Mouse (Mus musculus) MEL (cell line): ENCODE results near the gene Spire2. TPM values are rescaled to one million over a fixed set of nuclear protein-coding genes. Genes with fewer than 3 reads are reported as not detected.

ENCODE experiments used
- DNase-seq: peaks from one replicate; pipeline ENCODE4 v3.0.0; 2011; ENCODE audit warnings: low read depth, low spot score
- H3K27ac ChIP-seq: 2 replicates; pipeline ENCODE4 v1.5.1; 2012; ENCODE audit warnings: low read depth, mild to moderate bottlenecking, control low read depth, low read length, moderate library complexity; ENCODE audit not compliant: control insufficient read depth
- H3K27me3 ChIP-seq, 2 experiments: fragments of 150-350 bp in 1 of 2; sonication (generic) in 1 of 2; 2 replicates each; pipeline ENCODE4 v1.6.1; 2012; ENCODE audit warnings: low read length in 2 of 2, mild to moderate bottlenecking in 2 of 2, improper control_type of control experiment in 1 of 2, moderate library complexity in 1 of 2; ENCODE audit not compliant: insufficient read depth in 2 of 2, control insufficient read depth in 1 of 2
- H3K36me3 ChIP-seq, 2 experiments: 2 replicates each; pipeline ENCODE4 v1.6.1; 2012 to 2014; ENCODE audit warnings: low read length in 2 of 2, improper control_type of control experiment in 1 of 2, inconsistent platforms in 1 of 2, mild to moderate bottlenecking in 1 of 2; ENCODE audit not compliant: insufficient read depth in 2 of 2, control insufficient read depth in 1 of 2
- H3K4me1 ChIP-seq, 2 experiments: fragments of 150-350 bp in 1 of 2; sonication (generic) in 1 of 2; 2 replicates each; pipeline ENCODE4 v1.6.1; 2012; ENCODE audit warnings: low read length in 2 of 2, improper control_type of control experiment in 1 of 2, mild to moderate bottlenecking in 1 of 2; ENCODE audit not compliant: insufficient read depth in 2 of 2, control insufficient read depth in 1 of 2
- H3K4me3 ChIP-seq, 2 experiments: fragments of 150-350 bp in 1 of 2; sonication (generic) in 1 of 2; 2 replicates each; pipeline ENCODE4 v1.5.1; 2012; ENCODE audit warnings: low read depth in 2 of 2, low read length in 2 of 2, mild to moderate bottlenecking in 2 of 2, moderate library complexity in 2 of 2, control low read depth in 1 of 2, improper control_type of control experiment in 1 of 2; ENCODE audit not compliant: control insufficient read depth in 1 of 2, insufficient read depth in 1 of 2
- H3K79me2 ChIP-seq: 2 replicates; pipeline ENCODE4 v1.6.1; 2012; ENCODE audit warnings: mild to moderate bottlenecking, low read length, moderate library complexity; ENCODE audit not compliant: control insufficient read depth, poor library complexity, insufficient read depth
- H3K9ac ChIP-seq: 2 replicates; pipeline ENCODE4 v1.6.1; 2012; ENCODE audit warnings: low read depth, mild to moderate bottlenecking, control low read depth, low read length, moderate library complexity; ENCODE audit not compliant: control insufficient read depth, poor library complexity, severe bottlenecking
- H3K9me3 ChIP-seq: fragments of 150-350 bp; sonication (generic); replicated peaks from 2 replicates; pipeline ENCODE4 v1.6.1; 2012; ENCODE audit warnings: mild to moderate bottlenecking, low read length, improper control_type of control experiment, moderate library complexity; ENCODE audit not compliant: insufficient read depth
- BHLHE40 ChIP-seq: IDR thresholded peaks from 2 replicates; pipeline ENCODE4 v1.6.1; 2012; ENCODE audit warnings: low read depth, mild to moderate bottlenecking, inconsistent platforms, low read length, improper control_type of control experiment, borderline replicate concordance
- E2F4 ChIP-seq: IDR thresholded peaks from 2 replicates; pipeline ENCODE4 v1.6.1; 2011; ENCODE audit warnings: low read depth, low read length, improper control_type of control experiment, borderline replicate concordance
- ELF1 ChIP-seq: IDR thresholded peaks from 2 replicates; pipeline ENCODE4 v1.6.1; 2014; ENCODE audit warnings: low read depth, mild to moderate bottlenecking, inconsistent platforms, low read length, improper control_type of control experiment, moderate library complexity
- ETS1 ChIP-seq: IDR thresholded peaks from 2 replicates; pipeline ENCODE4 v1.6.1; 2012; ENCODE audit warnings: low read depth, mild to moderate bottlenecking, inconsistent platforms, low read length, improper control_type of control experiment, moderate library complexity
- HCFC1 ChIP-seq: IDR thresholded peaks from 2 replicates; pipeline ENCODE4 v1.6.1; 2012; ENCODE audit warnings: low read depth, mild to moderate bottlenecking, inconsistent platforms, low read length, improper control_type of control experiment, moderate library complexity
- MAX ChIP-seq: IDR thresholded peaks from 2 replicates; pipeline ENCODE4 v1.6.1; 2011; ENCODE audit warnings: low read length, improper control_type of control experiment
- MAZ ChIP-seq: IDR thresholded peaks from 2 replicates; pipeline ENCODE4 v1.6.1; 2012; ENCODE audit warnings: low read depth, mild to moderate bottlenecking, inconsistent platforms, low read length, improper control_type of control experiment
- MYB ChIP-seq: IDR thresholded peaks from 2 replicates; pipeline ENCODE4 v1.6.1; 2011; ENCODE audit warnings: mild to moderate bottlenecking, low read depth, low read length, improper control_type of control experiment
- NELFE ChIP-seq: IDR thresholded peaks from 2 replicates; pipeline ENCODE4 v1.6.1; 2011; ENCODE audit warnings: low read depth, low read length, improper control_type of control experiment
- POLR2A ChIP-seq, 2 experiments: IDR thresholded peaks; 2 replicates each; pipeline ENCODE4 v1.6.1; 2011 to 2012; ENCODE audit warnings: low read length in 2 of 2, mild to moderate bottlenecking in 2 of 2, control low read depth in 1 of 2, improper control_type of control experiment in 1 of 2, low read depth in 1 of 2, moderate library complexity in 1 of 2; ENCODE audit not compliant: control insufficient read depth in 1 of 2, insufficient read depth in 1 of 2, poor library complexity in 1 of 2
- RAD21 ChIP-seq: IDR thresholded peaks from 2 replicates; pipeline ENCODE4 v1.6.1; 2011; ENCODE audit warnings: mild to moderate bottlenecking, low read depth, low read length, improper control_type of control experiment
- TAL1 ChIP-seq: IDR thresholded peaks from 2 replicates; pipeline ENCODE4 v1.6.1; 2012; ENCODE audit warnings: mild to moderate bottlenecking, inconsistent platforms, low read length, moderate library complexity, mixed read lengths
- TBP ChIP-seq: IDR thresholded peaks from 2 replicates; pipeline ENCODE4 v1.8.0; 2011; ENCODE audit warnings: low read depth, low read length, improper control_type of control experiment
- TCF12 ChIP-seq: IDR thresholded peaks from 2 replicates; pipeline ENCODE4 v1.6.1; 2014; ENCODE audit warnings: low read depth, mild to moderate bottlenecking, inconsistent platforms, low read length, improper control_type of control experiment, moderate library complexity
- UBTF ChIP-seq: IDR thresholded peaks from 2 replicates; pipeline ENCODE4 v1.6.1; 2012; ENCODE audit warnings: low read depth, mild to moderate bottlenecking, inconsistent platforms, low read length, improper control_type of control experiment, moderate library complexity, borderline replicate concordance; ENCODE audit not compliant: insufficient read depth
- ZC3H11A ChIP-seq: IDR thresholded peaks from 2 replicates; pipeline ENCODE4 v1.6.1; 2012; ENCODE audit warnings: low read depth, mild to moderate bottlenecking, inconsistent platforms, low read length, improper control_type of control experiment
- polyA plus RNA-seq, 2 experiments: library from polyadenylated mRNA; stranded (reverse) in 1 of 2; unstranded in 1 of 2; fragments of >175 nt in 1 of 2; fragments of >200 nt in 1 of 2; gene quantifications; 2 replicates each; pipeline versions ENCODE4 v1.2.1 to v1.2.4; 2012; ENCODE audit warnings: low replicate concordance in 2 of 2, low read depth in 1 of 2; ENCODE audit not compliant: insufficient read length in 2 of 2, insufficient read depth in 1 of 2, missing spikeins in 1 of 2
- total RNA-seq: library from RNA; depleted of rRNA; stranded (reverse); fragments of 300-350 nt; gene quantifications from 2 replicates; pipeline ENCODE4 v1.2.3, GENCODE M21; 2012

The Spire2 gene
- total and polyA plus RNA-seq, 3 experiments = 1.1 to 5.4 TPM; not detected in 1

- Histone ChIP-seq H3K9ac (no peak overlapping the region), H3K27ac (no peak overlapping the region), H3K79me2 (no peaks in the 10 kb centered on the region), H3K4me3 (no peak overlapping the region), H3K27me3 (no peaks in the 10 kb centered on the region), H3K36me3 (peaks cover 2 to 8% of the 10 kb centered on the region in 2 experiments; a peak in 2 of 4 replicates), H3K4me1 (peaks cover 0 to 10% of the 10 kb centered on the region in 2 experiments; a peak in 3 of 4 replicates), H3K9me3 (no peaks in the 10 kb centered on the region)
- TF ChIP-seq TCF12 (no peak), MAZ (no peak), RAD21 (no peak)
- DNase-seq = no peak
Observed at GRCm38 (mm10) chr8:123402730-123403326, 70.3 kb downstream of the Spire2 start.

GRCm38 (mm10) chr8:123404521-123404920 is 72.0 kb downstream of the Spire2 start:
- no peak overlapping the region for H3K4me3 ChIP-seq
- TF ChIP-seq HCFC1 = no peak
- no peak for TF ChIP-seq MYB
- TF ChIP-seq ETS1 = no peak
- TF ChIP-seq POLR2A (IDR thresholded peaks at IDR 0.05; ENCODE audit: control insufficient read depth in 1 of 2, insufficient read depth in 1 of 2, low read depth in 1 of 2, low read length in 2 of 2, poor library complexity in 1 of 2) = no peak
- no peak for TF ChIP-seq MAZ
- no peak for TF ChIP-seq MAX
- no peak for TF ChIP-seq BHLHE40
- TF ChIP-seq E2F4 = no peak
- no peak for TF ChIP-seq TBP
- TF ChIP-seq NELFE = no peak
- no peak for TF ChIP-seq RAD21
- TF ChIP-seq UBTF = no peak
- no peak for TF ChIP-seq ZC3H11A
- no peak for TF ChIP-seq TAL1
- no peak for TF ChIP-seq ELF1

More at GRCm38 (mm10) chr8:123404521-123404920, 72.0 kb downstream of the Spire2 start:
- no peaks in the 10 kb centered on the region for H3K27me3 ChIP-seq
- no peak overlapping the region for H3K27ac ChIP-seq
- H3K79me2 ChIP-seq = no peaks in the 10 kb centered on the region
- H3K9me3 ChIP-seq = no peaks in the 10 kb centered on the region
- no peak for DNase-seq
- peaks cover 2 to 27% of the 10 kb centered on the region in 2 experiments for H3K4me1 ChIP-seq
- no peak overlapping the region for H3K9ac ChIP-seq
- H3K36me3 ChIP-seq = peaks cover 0 to 18% of the 10 kb centered on the region in 2 experiments; a peak in 2 of 4 replicates
